Mouse (Mus musculus): ENCODE data around the gene Ezh1.

Ezh1 gene

DNA sequence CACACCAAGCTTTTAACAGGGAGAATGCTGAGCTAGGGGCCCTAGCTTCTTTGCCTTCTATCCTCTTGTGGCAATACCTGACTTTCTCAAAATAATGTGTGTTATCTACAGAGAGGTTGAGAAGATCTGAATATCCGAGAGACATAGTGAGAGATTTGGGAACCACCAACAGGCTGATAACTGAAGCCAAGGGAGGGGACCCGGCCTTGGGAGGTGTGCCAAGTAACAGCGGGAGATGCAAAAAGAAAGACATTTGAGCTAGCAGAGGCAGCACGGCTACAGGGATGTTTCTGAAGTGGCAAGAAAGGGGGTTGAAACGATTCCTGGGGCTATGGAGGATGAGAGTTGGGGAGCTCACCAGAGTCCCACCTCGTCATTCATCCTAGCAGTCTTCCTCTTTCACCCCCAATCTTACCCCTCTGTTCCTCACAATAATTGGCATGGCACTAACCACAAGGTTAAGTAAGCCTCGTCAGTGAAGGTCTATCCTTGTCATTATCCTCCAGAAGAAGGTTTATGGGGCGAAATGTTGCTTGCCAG is 3.2 kb upstream of the Ezh1 start:
- H3K9me3 ChIP-seq (ENCODE audit: low read length): peaks cover 7% of the 10 kb centered on the region; the same call in 1 of the 2 replicates
- H3K4me3 ChIP-seq (replicated peaks; ENCODE audit: low read length): peak overlapping the region; percentile 23
- H3K27me3 ChIP-seq (ENCODE audit: insufficient read depth, low read length): no peaks in the 10 kb centered on the region
- TF ChIP-seq POU5F1 (IDR thresholded peaks at IDR 0.05; ENCODE audit: borderline replicate concordance, low read length): no peak
- TF ChIP-seq NANOG (IDR thresholded peaks at IDR 0.05; ENCODE audit: borderline replicate concordance, low read length): no peak
- TF ChIP-seq CTCF (conservative IDR thresholded peaks at IDR 0.05; ENCODE audit: low read length): no peak
- peaks cover 79% of the 10 kb centered on the region for H3K4me1 ChIP-seq (replicated peaks; ENCODE audit: low read depth, low read length)
- peaks cover 3% of the 10 kb centered on the region; the same call in 1 of the 2 replicates for H3K36me3 ChIP-seq (ENCODE audit: insufficient read depth, low read length)

DNA sequence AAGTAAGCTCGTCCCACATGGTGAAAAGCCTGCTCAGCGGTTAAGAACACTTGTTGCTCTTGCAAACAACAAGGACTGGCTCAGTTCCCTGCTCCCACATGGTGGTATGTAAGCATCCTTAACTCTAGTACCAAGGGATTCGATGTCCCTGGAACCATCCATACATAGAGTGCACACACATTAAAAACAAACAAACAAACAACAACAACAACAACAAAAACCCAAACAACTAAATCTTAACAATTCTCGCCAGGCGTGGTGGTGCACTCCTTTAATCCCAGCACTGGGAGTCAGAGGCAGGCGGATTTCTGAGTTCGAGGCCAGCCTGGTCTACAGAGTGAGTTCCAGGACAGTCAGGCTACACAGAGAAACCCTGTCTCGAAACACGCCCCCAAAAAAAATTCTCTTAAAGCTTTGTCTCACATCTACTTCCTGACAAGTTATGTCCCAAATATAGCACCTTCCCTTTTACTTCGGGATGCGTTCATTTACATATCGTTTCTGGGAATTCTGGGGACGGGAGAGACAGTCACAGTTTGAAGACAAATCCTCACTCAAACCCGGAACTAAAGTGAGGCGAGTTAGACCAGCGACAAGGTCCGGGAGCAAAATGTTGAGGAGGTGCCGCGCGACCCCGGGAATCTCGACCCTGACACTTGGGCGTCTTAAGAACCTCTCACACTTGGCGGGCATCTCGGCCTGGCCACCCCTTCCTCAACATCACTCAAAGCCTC is 765 bp downstream of the Ezh1 start:
- Histone ChIP-seq H3K4me1 (replicated peaks; ENCODE audit: low read depth, low read length) (peaks cover 49% of the 10 kb centered on the region), H3K36me3 (ENCODE audit: insufficient read depth, low read length) (peaks cover 4% of the 10 kb centered on the region; the same call in 1 of the 2 replicates), H3K4me3 (replicated peaks; ENCODE audit: low read length) (peak overlapping the region; percentile 86), H3K27me3 (ENCODE audit: insufficient read depth, low read length) (no peaks in the 10 kb centered on the region), H3K9me3 (ENCODE audit: low read length) (no peaks in the 10 kb centered on the region)
- TF ChIP-seq CTCF (conservative IDR thresholded peaks at IDR 0.05; ENCODE audit: low read length) (no peak), POU5F1 (IDR thresholded peaks at IDR 0.05; ENCODE audit: borderline replicate concordance, low read length) (no peak), NANOG (IDR thresholded peaks at IDR 0.05; ENCODE audit: borderline replicate concordance, low read length) (no peak)

DNA sequence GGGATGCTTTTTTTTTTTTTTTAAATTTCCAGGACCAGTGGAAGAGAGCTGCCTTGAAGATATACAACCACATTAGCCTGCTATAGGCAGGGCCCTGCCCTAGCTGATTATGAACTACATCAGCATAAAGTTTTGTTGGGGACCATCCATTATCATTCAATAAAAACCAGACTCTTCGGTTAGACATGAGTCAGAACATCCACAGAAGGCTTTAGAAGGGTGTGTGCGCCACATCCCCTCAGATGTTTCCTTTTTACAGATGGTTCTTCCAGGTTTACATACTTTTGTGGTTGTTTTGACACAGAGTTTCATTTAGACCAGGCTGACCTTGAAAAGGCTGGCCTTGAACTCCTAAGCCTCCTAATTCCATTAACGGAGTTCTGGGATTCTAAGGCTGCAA is 1.9 kb downstream of the Ezh1 start:
- Histone ChIP-seq H3K4me3 (replicated peaks; ENCODE audit: low read length) (no peak overlapping the region), H3K27me3 (ENCODE audit: insufficient read depth, low read length) (no peaks in the 10 kb centered on the region), H3K4me1 (replicated peaks; ENCODE audit: low read depth, low read length) (peaks cover 38% of the 10 kb centered on the region), H3K36me3 (ENCODE audit: insufficient read depth, low read length) (peaks cover 4% of the 10 kb centered on the region; the same call in 1 of the 2 replicates), H3K9me3 (ENCODE audit: low read length) (no peaks in the 10 kb centered on the region)
- TF ChIP-seq NANOG (IDR thresholded peaks at IDR 0.05; ENCODE audit: borderline replicate concordance, low read length): no peak
- TF ChIP-seq POU5F1 (IDR thresholded peaks at IDR 0.05; ENCODE audit: borderline replicate concordance, low read length): no peak
- no peak for TF ChIP-seq CTCF (conservative IDR thresholded peaks at IDR 0.05; ENCODE audit: low read length)

DNA sequence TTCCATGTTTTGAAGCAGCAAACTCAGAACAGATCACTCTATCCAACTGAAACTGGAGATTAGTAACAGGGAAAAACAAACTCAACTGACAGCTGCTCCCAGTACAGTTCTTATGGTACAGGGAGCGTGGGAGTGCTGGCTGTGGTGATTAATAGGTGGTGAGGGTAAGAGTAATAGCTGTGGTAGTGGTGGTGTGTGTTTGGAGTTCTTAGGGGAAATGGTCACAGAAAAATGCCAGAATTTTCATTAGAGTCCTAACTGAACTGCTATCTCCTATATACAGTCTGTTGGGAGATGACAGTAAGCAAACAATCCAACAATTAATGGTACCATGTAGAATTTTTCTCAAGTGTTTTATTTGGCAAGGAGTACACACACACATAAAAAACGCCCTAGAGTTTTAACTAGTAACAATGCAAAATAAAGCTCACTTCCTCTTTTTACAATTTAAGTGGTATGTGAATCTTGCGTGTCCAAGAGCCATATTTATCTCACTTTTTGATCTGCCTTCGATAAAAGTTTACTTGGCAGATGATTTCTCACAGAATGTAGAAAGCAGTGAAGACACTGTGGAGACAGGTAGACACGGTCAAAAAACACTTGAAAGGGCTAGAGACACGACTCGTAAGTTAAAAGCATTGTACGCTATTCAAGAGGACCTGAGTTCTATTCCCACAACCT is 4.8 kb downstream of the Ezh1 start:
- Histone ChIP-seq H3K4me3 (replicated peaks; ENCODE audit: low read length) (no peak overlapping the region), H3K27me3 (ENCODE audit: insufficient read depth, low read length) (no peaks in the 10 kb centered on the region), H3K36me3 (ENCODE audit: insufficient read depth, low read length) (peaks cover 25% of the 10 kb centered on the region), H3K4me1 (replicated peaks; ENCODE audit: low read depth, low read length) (peaks cover 20% of the 10 kb centered on the region), H3K9me3 (ENCODE audit: low read length) (no peaks in the 10 kb centered on the region)
- TF ChIP-seq NANOG (IDR thresholded peaks at IDR 0.05; ENCODE audit: borderline replicate concordance, low read length): no peak
- no peak for TF ChIP-seq POU5F1 (IDR thresholded peaks at IDR 0.05; ENCODE audit: borderline replicate concordance, low read length)
- no peak for TF ChIP-seq CTCF (conservative IDR thresholded peaks at IDR 0.05; ENCODE audit: low read length)

DNA sequence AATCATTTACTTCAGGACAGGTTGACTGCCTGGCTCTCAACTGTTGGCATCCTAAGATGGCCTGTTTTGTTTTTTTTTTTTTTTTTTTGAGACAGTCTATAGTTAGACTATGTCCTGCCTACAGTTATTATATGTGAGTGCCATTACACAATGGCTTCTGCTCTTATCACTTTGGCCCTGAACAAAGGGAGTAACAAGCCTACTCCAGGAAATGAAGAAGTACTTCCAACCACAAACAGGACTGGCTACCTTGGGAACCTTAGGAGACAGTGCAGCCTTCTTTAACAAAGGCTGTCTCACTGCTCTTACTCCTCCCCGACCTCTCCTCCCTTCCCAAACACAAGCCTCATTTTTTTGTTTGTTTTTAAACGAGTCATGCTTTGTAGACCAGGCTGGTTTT is 5.4 kb downstream of the Ezh1 start:
- H3K4me3 ChIP-seq (replicated peaks; ENCODE audit: low read length): no peak overlapping the region
- H3K36me3 ChIP-seq (ENCODE audit: insufficient read depth, low read length): peaks cover 31% of the 10 kb centered on the region
- peaks cover 20% of the 10 kb centered on the region for H3K4me1 ChIP-seq (replicated peaks; ENCODE audit: low read depth, low read length)
- TF ChIP-seq NANOG (IDR thresholded peaks at IDR 0.05; ENCODE audit: borderline replicate concordance, low read length) (no peak), POU5F1 (IDR thresholded peaks at IDR 0.05; ENCODE audit: borderline replicate concordance, low read length) (no peak), CTCF (conservative IDR thresholded peaks at IDR 0.05; ENCODE audit: low read length) (no peak)
- no peaks in the 10 kb centered on the region for H3K27me3 ChIP-seq (ENCODE audit: insufficient read depth, low read length)
- no peaks in the 10 kb centered on the region for H3K9me3 ChIP-seq (ENCODE audit: low read length)

DNA sequence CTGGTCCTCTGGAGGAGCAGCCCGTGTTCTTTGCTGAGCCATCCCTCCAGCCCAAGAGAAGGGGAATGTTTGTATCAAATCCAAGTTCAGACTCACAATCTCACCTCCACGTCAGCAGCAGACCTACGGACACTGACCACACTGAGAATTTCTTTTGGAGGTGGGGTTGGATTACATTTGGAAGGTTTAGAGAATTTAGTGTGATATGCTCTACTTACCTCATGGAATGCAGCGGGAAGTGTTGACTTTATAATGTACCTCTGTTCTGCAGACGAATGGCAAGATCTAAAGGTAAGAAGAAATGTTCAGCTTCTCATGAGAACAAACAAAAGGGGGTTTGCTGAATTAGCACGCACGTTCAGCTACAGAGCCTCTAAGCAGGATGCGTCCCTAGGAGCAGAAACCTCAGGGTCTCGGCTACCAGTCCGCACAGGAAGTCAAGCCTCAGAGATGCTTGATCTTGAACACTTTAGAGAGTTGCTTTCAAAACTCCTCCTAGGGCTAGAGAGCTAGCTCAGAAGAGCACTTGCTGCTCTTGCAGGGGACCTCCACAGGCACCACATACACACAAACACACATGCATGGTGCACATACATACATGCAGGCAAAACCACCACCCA is 7.7 kb downstream of the Ezh1 start:
- TF ChIP-seq CTCF (conservative IDR thresholded peaks at IDR 0.05; ENCODE audit: low read length): no peak
- TF ChIP-seq POU5F1 (IDR thresholded peaks at IDR 0.05; ENCODE audit: borderline replicate concordance, low read length): no peak
- no peak for TF ChIP-seq NANOG (IDR thresholded peaks at IDR 0.05; ENCODE audit: borderline replicate concordance, low read length)
- no peak overlapping the region for H3K4me3 ChIP-seq (replicated peaks; ENCODE audit: low read length)
- peaks cover 50% of the 10 kb centered on the region for H3K36me3 ChIP-seq (ENCODE audit: insufficient read depth, low read length)
- H3K4me1 ChIP-seq (replicated peaks; ENCODE audit: low read depth, low read length): no peaks in the 10 kb centered on the region
- no peaks in the 10 kb centered on the region for H3K27me3 ChIP-seq (ENCODE audit: insufficient read depth, low read length)
- H3K9me3 ChIP-seq (ENCODE audit: low read length): no peaks in the 10 kb centered on the region

DNA sequence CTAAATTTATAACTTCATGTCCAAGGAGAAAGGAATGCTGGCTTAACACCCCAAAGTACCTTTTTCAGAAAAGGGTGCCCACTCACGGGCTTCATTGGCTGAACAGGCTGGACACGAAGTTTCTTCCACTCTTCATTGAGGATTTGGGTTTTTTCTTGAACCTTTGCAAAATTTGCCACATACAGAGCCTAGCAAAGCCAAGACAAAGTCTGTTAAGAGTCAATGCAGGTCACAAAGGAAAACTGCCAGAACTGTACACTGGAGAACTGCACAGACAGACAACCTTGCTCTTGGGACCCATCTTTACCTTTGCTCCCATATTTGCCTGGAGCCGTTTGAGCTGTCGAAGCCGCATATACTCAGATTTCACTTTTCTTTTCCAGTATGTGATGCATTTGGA is 9.3 kb downstream of the Ezh1 start:
- no peaks in the 10 kb centered on the region for H3K9me3 ChIP-seq (ENCODE audit: low read length)
- H3K4me3 ChIP-seq (replicated peaks; ENCODE audit: low read length): no peak overlapping the region
- no peaks in the 10 kb centered on the region for H3K27me3 ChIP-seq (ENCODE audit: insufficient read depth, low read length)
- no peaks in the 10 kb centered on the region for H3K4me1 ChIP-seq (replicated peaks; ENCODE audit: low read depth, low read length)
- H3K36me3 ChIP-seq (ENCODE audit: insufficient read depth, low read length): peaks cover 56% of the 10 kb centered on the region
- TF ChIP-seq CTCF (conservative IDR thresholded peaks at IDR 0.05; ENCODE audit: low read length) (no peak), NANOG (IDR thresholded peaks at IDR 0.05; ENCODE audit: borderline replicate concordance, low read length) (no peak), POU5F1 (IDR thresholded peaks at IDR 0.05; ENCODE audit: borderline replicate concordance, low read length) (no peak)

DNA sequence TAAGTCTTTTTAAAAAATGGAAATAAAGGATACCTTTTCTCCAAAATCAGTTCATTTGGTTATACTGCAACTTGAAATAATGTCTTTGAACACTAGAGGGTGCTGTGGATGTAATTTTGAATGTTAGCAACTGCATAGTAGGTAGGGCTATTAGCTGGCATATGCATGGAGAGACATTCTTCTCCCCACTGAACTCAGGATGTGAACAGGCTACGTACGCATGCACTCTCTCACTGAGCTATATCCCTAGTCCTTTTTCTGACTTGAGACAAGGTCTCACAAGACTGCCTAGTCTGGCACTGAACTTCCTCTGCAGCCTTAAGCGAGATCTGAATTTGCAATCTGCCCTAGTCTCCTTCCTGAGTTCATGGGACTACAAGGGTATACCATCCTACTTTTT is 14.3 kb downstream of the Ezh1 start:
- Histone ChIP-seq H3K4me3 (replicated peaks; ENCODE audit: low read length) (no peak overlapping the region), H3K36me3 (ENCODE audit: insufficient read depth, low read length) (peaks cover 82% of the 10 kb centered on the region)
- no peak for TF ChIP-seq POU5F1 (IDR thresholded peaks at IDR 0.05; ENCODE audit: borderline replicate concordance, low read length)
- TF ChIP-seq CTCF (conservative IDR thresholded peaks at IDR 0.05; ENCODE audit: low read length): peak; percentile 60
- TF ChIP-seq NANOG (IDR thresholded peaks at IDR 0.05; ENCODE audit: borderline replicate concordance, low read length): no peak

More for the DNA sequence above, 14.3 kb downstream of the Ezh1 start:
- H3K27me3 ChIP-seq (ENCODE audit: insufficient read depth, low read length): no peaks in the 10 kb centered on the region
- peaks cover 7% of the 10 kb centered on the region for H3K4me1 ChIP-seq (replicated peaks; ENCODE audit: low read depth, low read length)
- H3K9me3 ChIP-seq (ENCODE audit: low read length): no peaks in the 10 kb centered on the region
